Comparison of ENCODE assay signal across 29 mouse cellular contexts in genomic region chr1:151978751-151979150, GRCm38 (mm10).
DNase-seq lines count a peak whose midpoint lies in the region; ATAC-seq and TF ChIP-seq lines count a peak whose summit lies in the region.
"Had no signal": no experiment of that assay in that cellular context is flagged by ENCODE, and none has a peak within 500 bp of the region (broad histone marks: within the 10 kb centered on the region; RNA-seq: fewer than 3 reads in every experiment).

No protein-coding gene starts in this region.

- no peaks in the 10 kb centered on the region for H3K27me3 ChIP-seq in midbrain, embryonic 10.5 days (ENCODE audit: low read depth, poor library complexity, severe bottlenecking)
- H3K27me3 ChIP-seq in midbrain, embryonic 16.5 days (ENCODE audit: control insufficient read depth, insufficient read depth, low read depth, low read length), result no peaks in the 10 kb centered on the region
- H3K27me3 ChIP-seq: CH12.LX; embryonic facial prominence, embryonic 15.5 days; forebrain, embryonic 13.5 days; limb, embryonic 15.5 days; liver, embryonic 13.5 days; neural tube, embryonic 13.5 days had no signal

- H3K4me2 ChIP-seq in midbrain, embryonic 16.5 days (ENCODE audit: low read length), result no peak overlapping the region
- H3K4me2 ChIP-seq: embryonic facial prominence, embryonic 15.5 days; forebrain, embryonic 13.5 days; heart, embryonic 11.5 days; limb, embryonic 15.5 days; liver, embryonic 13.5 days; neural tube, embryonic 13.5 days had no signal

- WGBS in midbrain, embryonic 10.5 days, result 91% methylated on average over 15 of the region's 15 CpGs
- 85% methylated on average over 15 of the region's 15 CpGs for WGBS in midbrain, embryonic 16.5 days

- no peak for ATAC-seq in midbrain, embryonic 16.5 days
- ATAC-seq: forebrain, embryonic 13.5 days; intestine, postnatal 0 days; lung, postnatal 0 days had no signal

- H3K9me3 ChIP-seq in midbrain, embryonic 10.5 days (replicated peaks), result no peaks in the 10 kb centered on the region
- no peaks in the 10 kb centered on the region for H3K9me3 ChIP-seq in midbrain, embryonic 16.5 days (replicated peaks; ENCODE audit: control insufficient read depth, low read length, poor library complexity, severe bottlenecking)
- H3K9me3 ChIP-seq: embryonic facial prominence, embryonic 10.5 days; embryonic facial prominence, embryonic 15.5 days; forebrain, embryonic 13.5 days; limb, embryonic 10.5 days; limb, embryonic 15.5 days; liver, embryonic 13.5 days; neural tube, embryonic 13.5 days had no signal

- TF ChIP-seq CTCF in gastrocnemius, adult 2 months (IDR thresholded peaks at IDR 0.05), result no peak

- peaks cover 28% of the 10 kb centered on the region for H3K4me1 ChIP-seq in midbrain, embryonic 10.5 days
- peaks cover 19% of the 10 kb centered on the region for H3K4me1 ChIP-seq in midbrain, embryonic 16.5 days (ENCODE audit: control insufficient read depth, insufficient read depth, low read length)
- H3K4me1 ChIP-seq: limb, embryonic 15.5 days; liver, embryonic 13.5 days had no signal

- H3K27ac ChIP-seq in gastrocnemius, adult 2 months, result peak overlapping the region; percentile 82
- peak overlapping the region; percentile 30; the same call in 1 of the 2 replicates for H3K27ac ChIP-seq in midbrain, embryonic 10.5 days (replicated peaks)
- H3K27ac ChIP-seq in midbrain, embryonic 16.5 days (ENCODE audit: low read length), result no peak overlapping the region
- H3K27ac ChIP-seq: embryonic facial prominence, embryonic 15.5 days; forebrain, embryonic 13.5 days; limb, embryonic 10.5 days; limb, embryonic 15.5 days; liver, embryonic 13.5 days; macrophage had no signal

- peak; percentile 88 for DNase-seq in gastrocnemius, adult 2 months
- DNase-seq in gastrocnemius, postnatal 4 days (ENCODE audit: low spot score in 2 of 2), result no peak
- no peak for DNase-seq in midbrain, embryonic 10.5 days (ENCODE audit: low spot score)
- DNase-seq in gastrocnemius, adult 8-10 months (ENCODE audit: low spot score in 2 of 2), result peak; percentile 69 to 70
- peak; percentile 81 for DNase-seq in skeletal muscle tissue, adult 2 months (ENCODE audit: low read depth, low spot score)
- DNase-seq in ovary, adult 18-20 months (ENCODE audit: low spot score), result no peak
- no peak for DNase-seq in thymus, postnatal 36 days
- DNase-seq: adrenal gland, postnatal 14 days; B cell, adult 2 months; cerebellum, adult 11-12 months; heart, postnatal 36 days; kidney, adult 9 months; kidney, postnatal 14 days; layer of hippocampus, adult 9-11 months; liver, embryonic 13.5 days; lung, adult 18-20 months had no signal

- H3K9ac ChIP-seq in midbrain, embryonic 16.5 days (ENCODE audit: low read depth, low read length), result no peak overlapping the region
- H3K9ac ChIP-seq: embryonic facial prominence, embryonic 15.5 days; forebrain, embryonic 13.5 days; limb, embryonic 15.5 days; liver, embryonic 13.5 days; neural tube, embryonic 13.5 days had no signal

- intact Hi-C loops in gastrocnemius, adult 2 months (cut with DNase I), result loop anchor here (2.0 to 5.0 kb wide), 2 partner anchors 91 to 198 kb away; no protein-coding TSS in a partner anchor

- H3K36me3 ChIP-seq in midbrain, embryonic 10.5 days, result peaks cover 11% of the 10 kb centered on the region
- no peaks in the 10 kb centered on the region for H3K36me3 ChIP-seq in midbrain, embryonic 16.5 days (ENCODE audit: control insufficient read depth, insufficient read depth, low read length)
- H3K36me3 ChIP-seq: embryonic facial prominence, embryonic 15.5 days; G1E; limb, embryonic 10.5 days; limb, embryonic 15.5 days; liver, embryonic 13.5 days; neural tube, embryonic 13.5 days had no signal

- H3K4me3 ChIP-seq in gastrocnemius, adult 2 months, result peak overlapping the region; percentile 37
- no peak overlapping the region for H3K4me3 ChIP-seq in midbrain, embryonic 10.5 days
- H3K4me3 ChIP-seq in midbrain, embryonic 16.5 days (ENCODE audit: low read depth, low read length), result no peak overlapping the region
- H3K4me3 ChIP-seq: embryonic facial prominence, embryonic 10.5 days; embryonic facial prominence, embryonic 15.5 days; forebrain, embryonic 13.5 days; limb, embryonic 10.5 days; limb, embryonic 15.5 days; liver, embryonic 13.5 days; neural tube, embryonic 13.5 days had no signal

Comparison
In these comparisons a context has a peak if more than half of its experiments do, and no peak if none do; other contexts are left out.
1. DNase-seq: peak in gastrocnemius, adult 2 months (single experiment), gastrocnemius, adult 8-10 months (2 of 2) and skeletal muscle tissue, adult 2 months (single experiment); none in gastrocnemius, postnatal 4 days (0 of 2), midbrain, embryonic 10.5 days (single experiment), ovary, adult 18-20 months (single experiment) and thymus, postnatal 36 days (0 of 2).